Mouse (Mus musculus): ENCODE data around the gene Bmpr1b. TPM values are rescaled to one million over a fixed set of nuclear protein-coding genes. Genes with fewer than 3 reads are reported as not detected.

The Bmpr1b gene
- total RNA-seq, 2 experiments from 2014 or later, result 4.1 to 4.6 TPM

- intact Hi-C loops (cut with DNase I), result no loop called here
- Histone ChIP-seq H3K4me3 (no peak overlapping the region), H3K27ac (no peak overlapping the region)
- no peak for TF ChIP-seq CTCF (IDR thresholded peaks at IDR 0.05)
- DNase-seq, result no peak
Measured at GRCm38 (mm10) chr3:141915995-141916394, 253.2 kb downstream of the Bmpr1b start.

- no peak for TF ChIP-seq CTCF (IDR thresholded peaks at IDR 0.05)
- Histone ChIP-seq H3K27ac (no peak overlapping the region), H3K4me3 (no peak overlapping the region)
- intact Hi-C loops (cut with DNase I), result no loop called here
- no peak for DNase-seq
Measured at GRCm38 (mm10) chr3:141914588-141914987, 254.6 kb downstream of the Bmpr1b start.

GRCm38 (mm10) chr3:141909136-141909535, 260.1 kb downstream of the Bmpr1b start:
- Histone ChIP-seq H3K4me3 (no peak overlapping the region), H3K27ac (no peak overlapping the region)
- DNase-seq, result no peak
- intact Hi-C loops (cut with DNase I), result no loop called here
- TF ChIP-seq CTCF (IDR thresholded peaks at IDR 0.05), result no peak

- no peak for TF ChIP-seq CTCF (IDR thresholded peaks at IDR 0.05)
- intact Hi-C loops (cut with DNase I), result no loop called here
- no peak overlapping the region for H3K4me3 ChIP-seq
- H3K27ac ChIP-seq, result no peak overlapping the region
- DNase-seq, result no peak
Measured at GRCm38 (mm10) chr3:141905903-141906623, 263.2 kb downstream of the Bmpr1b start.

GRCm38 (mm10) chr3:141900361-141900760, 268.9 kb downstream of the Bmpr1b start:
- Histone ChIP-seq H3K4me3 (no peak overlapping the region), H3K27ac (no peak overlapping the region)
- DNase-seq, result no peak
- TF ChIP-seq CTCF (IDR thresholded peaks at IDR 0.05), result peak; percentile 29; the same call in 1 of the 2 replicates
- intact Hi-C loops (cut with DNase I), result no loop called here

- intact Hi-C loops (cut with DNase I), result no loop called here
- TF ChIP-seq CTCF (IDR thresholded peaks at IDR 0.05), result no peak
- no peak overlapping the region for H3K27ac ChIP-seq
- H3K4me3 ChIP-seq, result no peak overlapping the region
- DNase-seq, result no peak
Measured at GRCm38 (mm10) chr3:141899521-141899920, 269.7 kb downstream of the Bmpr1b start.

- intact Hi-C loops (cut with DNase I), result no loop called here
- no peak for DNase-seq
- no peak for TF ChIP-seq CTCF (IDR thresholded peaks at IDR 0.05)
- H3K27ac ChIP-seq, result no peak overlapping the region
- H3K4me3 ChIP-seq, result no peak overlapping the region
Measured at GRCm38 (mm10) chr3:141897698-141898097, 271.5 kb downstream of the Bmpr1b start.

GRCm38 (mm10) chr3:141896870-141897554, 272.2 kb downstream of the Bmpr1b start:
- no peak overlapping the region for H3K27ac ChIP-seq
- DNase-seq, result no peak
- no peak overlapping the region for H3K4me3 ChIP-seq
- TF ChIP-seq CTCF (IDR thresholded peaks at IDR 0.05), result no peak
- intact Hi-C loops (cut with DNase I), result no loop called here

- intact Hi-C loops (cut with DNase I), result no loop called here
- no peak for DNase-seq
Measured at GRCm38 (mm10) chr3:141895096-141895495, 274.1 kb downstream of the Bmpr1b start.

GRCm38 (mm10) chr3:141890668-141891067, 278.6 kb downstream of the Bmpr1b start:
- Histone ChIP-seq H3K27ac (no peak overlapping the region), H3K4me3 (no peak overlapping the region)
- TF ChIP-seq CTCF (IDR thresholded peaks at IDR 0.05), result no peak
- intact Hi-C loops (cut with DNase I), result no loop called here
- DNase-seq, result no peak

More at GRCm38 (mm10) chr3:141895096-141895495, 274.1 kb downstream of the Bmpr1b start:
- no peak overlapping the region for H3K4me3 ChIP-seq
- H3K27ac ChIP-seq, result no peak overlapping the region
- no peak for TF ChIP-seq CTCF (IDR thresholded peaks at IDR 0.05)

- TF ChIP-seq CTCF (IDR thresholded peaks at IDR 0.05), result peak; percentile 57
- no peak for DNase-seq
- H3K4me3 ChIP-seq, result no peak overlapping the region
- no peak overlapping the region for H3K27ac ChIP-seq
- intact Hi-C loops (cut with DNase I), result loop anchor here (2.0 kb wide), 1 partner anchor 387 kb away; no protein-coding TSS in a partner anchor
Measured at GRCm38 (mm10) chr3:141887476-141888274, 281.6 kb downstream of the Bmpr1b start.

- no peak for TF ChIP-seq CTCF (IDR thresholded peaks at IDR 0.05)
- no peak overlapping the region for H3K27ac ChIP-seq
- intact Hi-C loops (cut with DNase I), result no loop called here
- H3K4me3 ChIP-seq, result no peak overlapping the region
- DNase-seq, result no peak
Measured at GRCm38 (mm10) chr3:141884190-141884589, 285.0 kb downstream of the Bmpr1b start.

GRCm38 (mm10) chr3:141882496-141882895, 286.7 kb downstream of the Bmpr1b start:
- intact Hi-C loops (cut with DNase I), result no loop called here

More at GRCm38 (mm10) chr3:141882496-141882895, 286.7 kb downstream of the Bmpr1b start:
- TF ChIP-seq CTCF (IDR thresholded peaks at IDR 0.05), result no peak
- Histone ChIP-seq H3K27ac (no peak overlapping the region), H3K4me3 (no peak overlapping the region)
- DNase-seq, result no peak

Measured in gastrocnemius, adult 2 months (tissue).